Mouse (Mus musculus) heart, postnatal 4 days (tissue): ENCODE measurements around the gene Smoc1. TPM values are rescaled to one million over a fixed set of nuclear protein-coding genes. Genes with fewer than 3 reads are reported as not detected.

Experiments
- DNase-seq: peaks from one replicate; pipeline ENCODE4 v3.0.0; 2021
- total RNA-seq, 2 experiments: library from RNA; stranded (reverse); gene quantifications; 2 replicates each; pipeline ENCODE4 v1.2.3; 2021

The Smoc1 gene
- total RNA-seq, 2 experiments from 2014 or later = 10.2 to 11.2 TPM

DNA sequence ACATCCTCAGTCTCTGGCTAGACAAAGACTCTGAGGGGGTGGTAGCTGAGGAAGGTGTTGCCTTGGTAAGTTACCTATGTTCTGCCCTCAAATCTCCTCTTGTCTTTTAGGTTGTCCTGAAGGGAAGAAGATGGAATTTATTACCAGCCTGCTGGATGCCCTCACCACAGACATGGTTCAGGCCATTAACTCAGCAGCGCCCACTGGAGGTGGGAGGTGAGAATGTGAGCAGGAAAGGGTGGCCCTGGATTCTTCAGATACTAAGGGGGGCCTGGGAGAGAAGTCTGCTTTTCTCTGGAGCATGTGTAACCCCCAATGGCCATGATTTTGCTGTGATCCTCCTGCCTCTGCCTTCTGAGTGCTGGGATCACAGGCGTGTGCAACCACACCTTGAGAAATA lies 143.5 kb downstream of the Smoc1 start:
- DNase-seq = no peak

DNA sequence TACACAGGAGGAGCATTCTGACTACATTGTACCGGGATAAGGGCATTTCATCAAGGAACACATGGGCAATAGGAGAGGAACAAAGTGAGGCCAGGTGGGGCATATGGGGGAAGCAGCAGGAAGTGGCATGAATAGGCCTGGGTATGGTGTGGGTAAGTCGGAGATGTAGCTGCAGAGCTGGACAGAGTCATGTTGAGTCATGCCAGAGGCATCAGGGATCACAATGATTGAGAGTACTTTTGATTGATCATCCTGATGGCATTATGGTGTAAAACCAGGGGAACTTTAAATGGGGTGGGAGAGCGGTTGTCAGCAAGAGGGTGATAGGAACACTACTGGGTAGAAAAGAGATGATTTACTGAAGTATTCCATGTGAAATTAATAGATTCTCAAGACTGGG lies 146.4 kb downstream of the Smoc1 start:
- DNase-seq = no peak

DNA sequence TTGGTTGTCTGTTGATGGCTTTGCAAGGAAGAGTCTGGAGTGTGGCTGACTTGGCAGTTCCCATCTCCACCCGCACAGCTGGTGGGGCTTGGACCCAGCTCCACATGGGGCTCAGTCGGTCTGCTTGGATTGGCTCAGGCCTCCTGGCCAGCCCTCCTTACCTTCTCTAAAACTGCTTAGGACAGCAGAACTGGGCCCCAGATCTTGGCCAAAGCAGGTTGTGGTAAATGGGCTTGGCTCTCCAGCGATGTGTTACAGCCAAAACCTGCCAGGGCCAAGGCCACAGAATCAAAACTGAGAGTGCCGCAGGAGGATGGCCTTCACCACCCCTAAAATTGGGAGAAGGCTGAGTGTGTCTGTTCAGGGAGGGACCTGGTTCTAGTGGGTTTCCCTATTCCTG lies 147.3 kb downstream of the Smoc1 start:
- no peak for DNase-seq

DNA sequence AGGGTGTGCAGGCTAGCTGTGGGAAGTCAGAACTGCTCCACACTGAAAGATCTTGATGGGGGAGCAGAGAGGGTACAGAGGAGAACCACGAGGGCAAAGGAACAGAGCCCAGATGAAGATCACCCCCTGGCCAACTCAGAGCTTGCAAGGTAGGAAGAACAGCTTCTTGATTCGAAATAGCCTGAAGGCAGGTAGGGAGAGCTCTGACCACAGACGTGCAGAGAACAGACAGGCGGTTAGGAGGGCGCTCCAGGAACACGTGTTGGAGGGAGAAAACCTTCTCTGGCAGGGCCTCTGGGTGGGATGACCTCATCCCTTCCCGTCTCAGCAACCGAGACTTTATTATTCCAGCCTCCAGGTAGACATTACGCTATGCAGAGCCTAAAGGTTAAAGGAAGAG lies 148.6 kb downstream of the Smoc1 start:
- no peak for DNase-seq

DNA sequence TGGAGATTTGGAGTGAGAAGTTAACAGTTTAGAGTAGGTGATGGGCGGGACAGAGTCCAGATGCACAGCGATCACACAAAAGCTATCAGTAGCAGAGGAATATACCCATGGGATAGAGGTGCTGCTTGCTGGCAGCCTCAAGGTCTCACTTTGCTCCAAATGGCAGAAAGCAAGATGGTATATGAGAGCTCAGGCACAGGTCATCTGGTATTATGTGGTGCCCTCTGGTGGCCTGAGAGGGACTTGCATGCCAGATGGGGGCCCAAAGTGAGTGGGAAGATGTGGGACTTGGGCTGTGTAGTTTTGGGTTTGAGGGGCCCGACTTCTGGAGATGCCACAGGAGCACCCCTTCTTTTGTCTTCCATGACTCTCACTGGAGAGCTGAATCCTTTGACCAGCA lies 155.5 kb downstream of the Smoc1 start:
- peak; percentile 77 for DNase-seq

- DNase-seq = no peak
Observed at GRCm38 (mm10) chr12:81184967-81185366, 158.4 kb downstream of the Smoc1 start.

- DNase-seq = no peak
Observed at GRCm38 (mm10) chr12:81186081-81186480, 159.5 kb downstream of the Smoc1 start.

GRCm38 (mm10) chr12:81186668-81187067 lies 160.1 kb downstream of the Smoc1 start:
- DNase-seq = no peak

GRCm38 (mm10) chr12:81188423-81188822 lies 161.8 kb downstream of the Smoc1 start:
- no peak for DNase-seq

GRCm38 (mm10) chr12:81188996-81189395 lies 162.4 kb downstream of the Smoc1 start:
- no peak for DNase-seq

DNA sequence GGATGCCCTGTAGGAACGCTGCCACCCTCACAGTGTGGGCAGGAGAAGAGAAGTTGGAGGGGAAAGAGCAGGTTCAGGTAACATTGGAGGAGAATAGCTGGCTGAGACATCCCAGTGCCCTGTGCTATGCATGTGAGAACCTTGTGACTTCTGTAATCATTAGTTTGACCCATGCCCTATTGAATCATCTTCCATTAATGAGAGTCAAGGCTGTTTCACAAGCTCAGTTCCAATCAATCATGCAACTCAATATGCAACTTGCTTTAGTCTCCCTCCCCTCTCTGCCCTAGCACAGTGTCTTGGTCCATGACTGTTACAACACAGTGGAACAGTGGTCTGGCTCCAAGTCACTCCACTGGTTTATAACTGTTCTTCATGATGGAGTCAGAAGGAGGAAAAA lies 163.0 kb downstream of the Smoc1 start:
- no peak for DNase-seq

DNA sequence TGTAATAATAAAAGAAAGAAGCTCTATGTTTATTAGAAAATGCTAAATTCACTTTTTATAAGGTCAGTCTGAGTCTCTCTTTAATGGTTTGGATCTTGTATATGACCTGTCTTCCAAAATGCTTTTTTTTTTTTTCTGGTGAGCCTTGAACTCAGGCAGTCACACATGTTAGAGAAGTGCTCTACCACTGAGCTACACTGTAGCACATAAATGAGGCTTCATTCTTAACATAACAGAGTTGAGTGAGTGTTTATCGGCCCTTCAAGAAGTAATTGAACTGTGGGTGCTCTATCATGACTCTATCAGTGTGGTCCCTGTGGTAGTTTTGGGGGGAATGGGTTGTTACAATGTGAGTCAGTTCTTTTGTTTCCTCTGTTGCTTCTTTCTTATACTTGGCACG lies 167.4 kb downstream of the Smoc1 start:
- DNase-seq = no peak

DNA sequence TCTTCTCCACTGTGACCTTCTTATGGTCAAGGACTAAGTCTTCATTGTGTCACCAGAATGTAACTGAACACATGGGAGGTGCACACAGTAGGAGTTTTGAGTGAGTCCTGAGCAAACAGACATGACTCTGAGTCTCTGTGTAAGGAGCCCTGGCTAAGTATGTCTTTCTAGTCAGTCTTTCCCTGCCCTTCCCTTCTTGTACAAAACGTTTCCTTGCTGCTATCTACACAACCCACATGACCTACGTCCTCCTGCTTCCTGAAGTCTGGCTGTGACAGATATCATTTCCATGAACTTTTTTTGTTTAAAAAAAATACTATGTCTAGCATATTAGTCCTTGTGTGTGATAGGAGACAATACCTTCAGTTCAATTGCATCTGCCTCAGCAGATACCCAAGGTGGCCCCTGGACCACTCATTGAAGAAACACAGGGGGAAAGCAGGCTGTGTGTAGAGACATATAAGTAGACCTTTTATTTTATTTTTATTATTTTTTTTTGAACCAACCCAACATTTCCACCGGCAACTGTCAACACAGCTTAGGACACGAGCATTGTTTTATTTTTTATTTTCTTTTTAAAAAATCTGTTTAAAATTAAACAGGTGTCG lies 171.0 kb downstream of the Smoc1 start:
- no peak for DNase-seq

DNA sequence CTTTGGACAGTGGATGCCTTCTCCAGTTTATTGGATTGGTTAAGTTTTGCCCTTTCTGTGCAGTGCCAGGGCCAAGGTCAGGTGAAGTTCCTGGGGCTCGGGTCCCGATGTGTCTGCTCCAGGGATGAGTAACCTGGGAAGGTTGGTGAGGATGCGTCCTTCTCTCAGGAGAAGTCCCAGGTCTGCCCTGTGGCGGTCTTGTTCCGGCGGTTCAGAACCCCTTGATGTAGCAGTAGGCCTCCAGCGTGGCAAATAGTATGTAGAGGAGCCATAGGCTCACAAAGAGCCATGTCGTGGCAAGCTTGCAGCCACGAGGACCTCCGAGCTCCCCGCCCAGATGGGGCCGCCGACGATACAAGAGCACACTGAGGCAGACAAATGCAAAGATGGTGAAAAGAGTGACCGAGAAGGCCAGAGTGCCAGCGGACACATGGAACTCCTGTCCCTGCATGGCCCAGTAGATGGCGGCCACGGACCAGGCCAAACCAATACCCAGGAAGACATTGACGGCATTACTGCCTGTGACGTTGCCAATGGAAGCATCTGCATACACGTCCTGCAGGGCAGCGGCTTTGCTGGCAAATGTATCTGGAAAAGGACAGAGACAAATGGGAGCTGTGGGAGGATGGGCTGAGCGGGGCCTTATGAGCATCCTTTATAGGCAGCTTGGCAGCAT lies 172.8 kb downstream of the Smoc1 start:
- DNase-seq = peak; percentile 77

DNA sequence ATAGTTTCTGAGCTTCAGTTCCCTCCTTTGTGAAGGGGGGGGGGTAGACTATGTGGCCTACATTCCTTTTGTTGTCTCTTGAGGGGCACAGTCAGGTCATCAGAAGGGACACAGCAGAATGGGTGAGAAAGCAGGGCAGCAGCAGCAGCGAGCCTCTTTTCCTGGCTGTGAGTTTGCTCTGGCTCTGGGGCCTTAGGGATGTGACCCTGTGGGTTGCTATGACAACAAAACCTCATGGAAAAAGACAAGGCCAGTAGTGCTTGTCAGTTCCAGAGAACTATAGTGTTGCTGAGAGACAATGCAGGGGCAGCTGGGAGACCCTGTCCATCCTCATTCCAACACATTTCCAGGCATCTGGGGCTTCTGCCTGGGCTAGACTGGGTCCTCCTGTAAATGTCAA lies 176.6 kb downstream of the Smoc1 start:
- no peak for DNase-seq

DNA sequence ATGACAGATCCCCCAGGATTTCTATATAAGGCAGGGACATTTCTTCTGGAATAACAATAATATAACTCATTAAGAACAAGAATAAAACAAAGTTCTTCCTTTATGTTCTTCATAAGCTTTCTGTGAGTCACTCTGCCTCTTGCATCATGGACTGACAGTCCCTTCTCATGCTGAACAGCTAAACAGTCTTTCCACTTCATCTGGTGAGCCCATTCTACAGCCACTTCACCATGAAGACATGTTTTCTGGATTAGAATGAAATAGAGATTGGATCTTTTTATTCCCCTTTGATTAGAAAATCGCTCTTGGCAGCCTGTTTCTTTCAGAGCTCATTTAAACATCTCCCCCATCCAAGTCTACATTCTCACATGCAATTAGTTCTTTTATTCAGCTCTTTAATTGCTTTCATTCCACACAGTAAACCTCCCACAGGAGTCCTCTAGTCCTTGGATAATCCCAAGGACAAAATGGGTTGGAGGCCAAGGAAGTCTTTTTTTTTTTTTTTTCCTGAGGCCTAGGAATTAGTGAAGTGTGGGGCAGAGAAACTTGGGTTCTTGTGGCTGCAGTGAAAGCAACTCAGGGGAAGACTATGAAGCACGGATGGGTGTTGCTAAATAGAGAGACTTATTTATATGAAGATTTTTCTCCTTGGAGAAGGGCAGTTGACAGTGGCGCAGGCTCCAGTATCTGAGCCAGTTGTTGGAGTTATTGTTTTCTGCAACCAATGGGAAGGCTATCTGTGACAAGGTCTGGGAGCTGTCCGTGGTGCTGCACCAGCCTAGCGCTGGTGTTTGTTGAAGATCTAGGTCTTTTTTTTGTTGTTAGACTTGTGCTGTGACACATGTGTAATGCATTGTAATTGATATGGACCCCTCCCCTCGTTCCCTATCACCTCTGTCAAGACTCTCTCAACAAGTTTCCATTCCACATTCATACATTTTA lies 179.3 kb downstream of the Smoc1 start:
- DNase-seq = peak; percentile 74

DNA sequence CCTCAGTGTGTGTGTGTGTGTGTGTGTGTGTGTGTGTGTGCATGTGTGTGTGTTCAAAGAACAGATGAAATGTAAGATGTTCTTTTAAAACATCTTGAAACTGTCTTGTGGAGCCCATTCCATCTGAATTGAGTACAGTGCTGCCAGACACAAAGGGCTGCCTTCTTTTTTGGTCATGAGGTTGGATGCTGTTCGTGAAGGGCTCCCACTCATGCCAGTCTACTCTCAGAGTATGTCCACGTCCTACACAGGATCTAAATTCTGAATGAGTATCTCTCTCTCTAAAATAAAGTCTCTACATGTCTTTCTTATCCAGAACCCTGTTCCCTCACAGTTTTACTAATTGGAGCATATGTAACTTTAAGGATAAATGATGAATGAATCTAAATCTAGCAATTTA lies 182.0 kb downstream of the Smoc1 start:
- no peak for DNase-seq

DNA sequence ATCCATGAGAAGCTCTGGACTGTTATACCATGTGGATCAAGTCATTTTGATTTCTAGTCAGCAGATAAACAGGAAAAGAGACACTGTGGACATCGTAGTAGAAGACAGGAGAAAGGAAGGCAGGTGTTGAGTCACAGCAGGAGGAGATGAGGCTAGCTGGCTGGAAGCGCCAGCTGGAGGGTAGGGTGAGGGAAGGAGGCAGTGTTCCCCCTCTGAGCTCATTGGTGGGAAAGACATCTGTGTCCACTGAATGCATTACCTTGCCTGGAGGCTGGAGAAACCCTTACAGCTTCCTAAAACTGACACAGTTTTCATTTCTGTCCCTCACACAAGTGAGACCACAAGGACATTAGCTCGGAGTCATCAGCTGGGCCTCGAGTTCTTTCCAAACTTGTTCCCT lies 192.7 kb downstream of the Smoc1 start:
- no peak for DNase-seq

GRCm38 (mm10) chr12:81223276-81223675 lies 196.7 kb downstream of the Smoc1 start:
- DNase-seq = no peak

DNA sequence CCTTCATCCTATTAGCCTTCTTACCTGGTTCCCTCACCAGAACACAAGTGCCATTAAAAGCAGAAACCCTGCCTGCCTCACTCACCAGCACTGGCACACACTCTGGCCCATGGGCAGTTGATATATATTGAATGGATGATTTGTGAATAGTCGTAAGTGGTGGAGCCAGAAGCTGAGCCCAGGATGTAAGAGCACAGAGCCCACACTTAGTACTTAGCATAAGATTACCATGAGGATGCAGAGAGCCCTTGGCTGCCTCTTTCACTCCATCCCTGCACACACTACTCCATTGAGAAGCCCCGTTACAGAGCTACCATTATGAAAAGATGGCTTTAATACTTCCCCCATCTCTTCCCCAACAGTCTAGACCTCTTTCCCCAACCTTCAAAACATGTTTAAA lies 198.2 kb downstream of the Smoc1 start:
- no peak for DNase-seq

GRCm38 (mm10) chr12:81225966-81226577 lies 199.5 kb downstream of the Smoc1 start:
- no peak for DNase-seq

DNA sequence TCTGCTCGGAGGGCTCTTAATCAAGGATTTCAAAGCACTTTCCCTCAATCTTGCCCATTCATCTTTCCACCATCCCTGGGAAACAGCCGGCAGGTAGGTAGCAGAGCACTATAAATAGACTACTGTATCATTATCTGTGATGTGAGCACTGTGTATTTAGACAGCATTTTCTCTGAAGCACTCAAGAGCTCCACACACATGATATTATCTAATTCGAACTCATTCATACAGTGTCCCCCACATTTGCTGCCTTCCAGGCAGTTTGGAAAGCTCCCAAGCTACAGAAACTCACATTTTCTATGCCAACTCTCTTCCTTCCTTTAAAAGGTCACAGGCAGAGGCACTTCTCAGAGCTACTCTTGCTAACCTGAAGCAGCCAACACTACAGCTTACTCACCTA lies 200.0 kb downstream of the Smoc1 start:
- no peak for DNase-seq
